Mouse (Mus musculus) midbrain, embryonic 14.5 days (tissue): ENCODE data around the gene Ano2. TPM values are rescaled to one million over a fixed set of nuclear protein-coding genes. Genes with fewer than 3 reads are reported as not detected.

Experiments used
- ATAC-seq: fragments of 200-750 bp; cut with Nextera tagmentation; 2 replicates; pipeline ENCODE4 v1.8.0; 2017; ENCODE audit warnings: moderate number of reproducible peaks, moderate library complexity; ENCODE audit not compliant: low FRiP score, low TSS enrichment
- DNase-seq: peaks from one replicate; pipeline ENCODE4 v3.0.0-alpha.2; 2015
- H3K27ac ChIP-seq: fragments of 300-500 bp; sonication (generic); replicated peaks from 2 replicates; pipeline ENCODE4 v1.5.1; 2014; ENCODE audit warnings: mild to moderate bottlenecking, low read depth, low read length, moderate library complexity
- H3K27me3 ChIP-seq: fragments of 300-500 bp; sonication (generic); 2 replicates; pipeline ENCODE4 v1.6.1; 2014; ENCODE audit warnings: low read length, control low read depth, mixed read lengths; ENCODE audit not compliant: control insufficient read depth, insufficient read depth
- H3K36me3 ChIP-seq: fragments of 300-500 bp; sonication (generic); 2 replicates; pipeline ENCODE4 v1.6.1; 2014; ENCODE audit warnings: low read length, control low read depth; ENCODE audit not compliant: control insufficient read depth, insufficient read depth
- H3K4me1 ChIP-seq: fragments of 300-500 bp; sonication (generic); 2 replicates; pipeline ENCODE4 v1.6.1; 2014; ENCODE audit warnings: mild to moderate bottlenecking, antibody characterized with exemption, low read length, control low read depth; ENCODE audit not compliant: control insufficient read depth, insufficient read depth
- H3K4me2 ChIP-seq: fragments of 300-500 bp; sonication (generic); 2 replicates; pipeline ENCODE4 v1.6.1; 2014; ENCODE audit warnings: mild to moderate bottlenecking, low read length, moderate library complexity
- H3K4me3 ChIP-seq: fragments of 300-500 bp; sonication (generic); replicated peaks from 2 replicates; pipeline ENCODE4 v1.5.1; 2014; ENCODE audit warnings: low read depth, low read length
- H3K9ac ChIP-seq: fragments of 300-500 bp; sonication (generic); replicated peaks from 2 replicates; pipeline ENCODE4 v1.6.1; 2014; ENCODE audit warnings: mild to moderate bottlenecking, low read length, moderate library complexity
- H3K9me3 ChIP-seq: fragments of 300-500 bp; sonication (generic); 2 replicates; pipeline ENCODE4 v1.6.1; 2016; ENCODE audit warnings: low read length, control low read depth, mixed read lengths; ENCODE audit not compliant: control insufficient read depth
- WGBS: fragments of 180-500 bp; shearing (Covaris S2); extraction: QIAGEN DNeasy Blood & Tissue Kit; methylation state at CpG from one replicate; pipeline ENCODE4 v1.1.7; 2014; 5-methylcytosine and 5-hydroxymethylcytosine counted together
- polyA plus RNA-seq: library from polyadenylated mRNA; unstranded; fragments of >200 nt; fragmentation: Nextera tagmentation; extraction: Ambion mirVana; gene quantifications from 2 replicates; pipeline ENCODE4 v1.2.1, GENCODE M21; 2014

Ano2 gene
- polyA plus RNA-seq, 1 experiment from 2014 or later: 0.09 TPM

DNA sequence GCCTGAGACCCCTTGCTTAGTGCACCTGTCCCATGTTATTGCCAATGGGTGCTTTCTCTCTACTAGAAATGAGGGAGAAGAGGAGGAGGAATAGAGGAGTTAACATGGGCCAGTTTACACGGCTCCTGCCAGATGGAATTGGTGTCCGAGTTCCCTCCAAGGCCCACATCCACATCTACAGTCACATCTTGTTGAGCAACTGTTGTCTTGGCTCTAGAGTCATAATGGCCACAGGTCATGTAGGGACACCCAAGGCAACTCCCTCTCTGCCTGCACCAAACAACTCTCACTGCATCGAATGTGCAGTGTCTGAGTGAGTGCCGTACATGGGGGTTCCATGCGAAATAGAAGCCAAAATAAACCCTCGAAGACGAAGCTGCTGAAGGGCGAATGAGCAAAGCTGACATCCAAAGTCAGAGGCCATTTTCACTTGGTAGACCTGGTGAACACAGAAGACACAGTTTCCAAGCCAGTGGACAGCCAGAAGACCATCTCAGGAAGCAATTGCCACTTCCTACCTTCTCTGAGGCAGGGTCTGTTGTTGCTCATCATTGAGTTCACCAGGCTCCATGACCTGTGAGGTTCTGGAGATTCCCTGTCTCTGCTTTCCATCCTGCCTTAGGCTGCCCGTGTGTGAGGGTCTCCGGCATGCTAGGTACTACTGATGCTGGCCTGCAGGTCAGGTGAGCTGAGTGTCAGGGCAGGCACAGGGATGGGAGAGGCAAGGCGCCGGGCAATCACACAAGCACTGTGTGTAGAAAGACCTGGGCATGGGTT is 398.5 kb downstream of the Ano2 start:
- ATAC-seq (no peak), DNase-seq (no peak)
- no peak overlapping the region for H3K9ac ChIP-seq
- 93% methylated on average over 12 of the region's 12 CpGs for WGBS
- no peaks in the 10 kb centered on the region for H3K36me3 ChIP-seq
- H3K4me3 ChIP-seq: no peak overlapping the region
- no peaks in the 10 kb centered on the region for H3K9me3 ChIP-seq
- no peaks in the 10 kb centered on the region for H3K27me3 ChIP-seq
- H3K4me1 ChIP-seq: no peaks in the 10 kb centered on the region
- H3K27ac ChIP-seq: no peak overlapping the region
- no peak overlapping the region for H3K4me2 ChIP-seq

Other genes with a start within 250 kb of the Ano2 start
- 59.8 and 66.5 TPM in 2 replicates for gene Cd9, start 195.6 kb upstream of the Ano2 start, polyA plus RNA-seq
- gene Vwf, start 143.6 kb upstream of the Ano2 start, polyA plus RNA-seq: 3.9 and 10.0 TPM in 2 replicates